Mouse (Mus musculus) limb, embryonic 12.5 days (tissue): ENCODE results near the gene Htatip2. TPM values are rescaled to one million over a fixed set of nuclear protein-coding genes. Genes with fewer than 3 reads are reported as not detected.

Experiments used
- ATAC-seq: fragments of 200-750 bp; cut with Nextera tagmentation; 2 replicates; pipeline ENCODE4 v1.8.0; 2017; ENCODE audit warnings: low read depth, moderate TSS enrichment; ENCODE audit not compliant: insufficient number of reproducible peaks, insufficient read depth, low FRiP score, low TSS enrichment
- H3K27ac ChIP-seq: fragments of 300-500 bp; sonication (generic); 2 replicates; pipeline ENCODE4 v1.5.1; 2016; ENCODE audit warnings: mild to moderate bottlenecking, moderate library complexity
- H3K27me3 ChIP-seq: fragments of 300-500 bp; sonication (generic); 2 replicates; pipeline ENCODE4 v1.6.1; 2016; ENCODE audit warnings: mild to moderate bottlenecking, moderate library complexity
- H3K36me3 ChIP-seq: fragments of 300-500 bp; sonication (generic); 2 replicates; pipeline ENCODE4 v1.6.1; 2016; ENCODE audit warnings: mild to moderate bottlenecking, moderate library complexity
- H3K4me1 ChIP-seq: fragments of 300-500 bp; sonication (generic); replicated peaks from 2 replicates; pipeline ENCODE4 v1.6.1; 2016
- H3K4me2 ChIP-seq: fragments of 300-500 bp; sonication (generic); 2 replicates; pipeline ENCODE4 v1.6.1; 2016; ENCODE audit warnings: mild to moderate bottlenecking, moderate library complexity
- H3K4me3 ChIP-seq: fragments of 300-500 bp; sonication (generic); replicated peaks from 2 replicates; pipeline ENCODE4 v1.5.1; 2016; ENCODE audit warnings: mild to moderate bottlenecking
- H3K9ac ChIP-seq: fragments of 300-500 bp; sonication (generic); replicated peaks from 2 replicates; pipeline ENCODE4 v1.6.1; 2016; ENCODE audit warnings: mild to moderate bottlenecking, moderate library complexity
- H3K9me3 ChIP-seq: fragments of 300-500 bp; sonication (generic); 2 replicates; pipeline ENCODE4 v1.6.1; 2016; ENCODE audit warnings: mild to moderate bottlenecking, moderate library complexity
- WGBS: fragments of 180-500 bp; shearing (Covaris S2); methylation state at CpG from one replicate; pipeline ENCODE4 v1.1.7; 2016; 5-methylcytosine and 5-hydroxymethylcytosine counted together
- polyA plus RNA-seq: library from polyadenylated mRNA; unstranded; fragments of >200 nt; fragmentation: Nextera tagmentation; extraction: Ambion mirVana; gene quantifications from 2 replicates; pipeline ENCODE4 v1.2.1, GENCODE M21; 2016

Gene Htatip2
- polyA plus RNA-seq, result 3.5 and 5.6 TPM in 2 replicates

DNA sequence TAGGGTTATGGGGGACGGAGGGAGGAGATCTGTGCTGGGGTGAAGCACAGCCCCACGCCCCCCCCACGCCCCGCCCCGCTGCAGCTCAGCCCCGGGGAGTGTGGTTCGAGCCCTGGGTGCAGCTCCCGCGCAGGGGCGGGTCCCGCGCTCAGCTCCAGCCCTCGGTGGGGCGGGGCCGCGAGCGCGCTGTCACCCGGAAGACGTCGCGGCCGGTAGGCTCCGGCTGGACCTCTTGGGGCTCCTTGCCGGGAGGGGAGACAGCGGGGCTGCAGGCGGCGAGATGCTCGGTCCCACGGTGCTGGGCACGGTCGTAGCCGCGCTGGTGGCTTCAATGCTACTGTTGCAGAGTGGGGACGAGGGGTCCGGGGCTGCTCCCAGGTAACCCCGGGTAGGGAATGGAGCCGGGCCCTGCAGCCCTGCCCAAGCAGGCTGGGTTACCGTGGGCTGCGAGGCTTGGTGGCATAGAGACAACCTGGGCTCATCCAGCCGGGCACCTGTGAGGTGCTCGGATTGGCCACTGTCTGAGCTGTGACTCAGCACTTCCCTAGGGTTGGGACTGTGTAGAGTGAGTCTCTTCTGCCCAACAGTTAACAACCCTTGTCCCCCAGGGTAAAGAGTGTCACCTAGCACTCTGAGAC is at the start of gene Htatip2:
Gene Htatip2, plus strand, starts transcription at position 182 of the 638 bp plus-strand sequence.
- 0 out of 2 replicates have a peak, but pooled peaks cover 6% of the 10 kb centered on the region for H3K9me3 ChIP-seq
- peak within 1 kb of the TSS; percentile 87 for H3K4me2 ChIP-seq
- H3K36me3 ChIP-seq, result no peaks in the 10 kb centered on the region
- peak; percentile 55 for ATAC-seq
- peaks cover 42% of the 10 kb centered on the region for H3K27me3 ChIP-seq
- 0 out of 2 replicates have a peak, but pooled peaks cover 5% of the 10 kb centered on the region for H3K4me1 ChIP-seq
- H3K4me3 ChIP-seq, result peak within 1 kb of the TSS; percentile 56
- WGBS, result 2% methylated on average over 42 of the region's 42 CpGs
- H3K27ac ChIP-seq, result no peak within 1 kb of the TSS
- H3K9ac ChIP-seq, result peak within 1 kb of the TSS; percentile 58

DNA sequence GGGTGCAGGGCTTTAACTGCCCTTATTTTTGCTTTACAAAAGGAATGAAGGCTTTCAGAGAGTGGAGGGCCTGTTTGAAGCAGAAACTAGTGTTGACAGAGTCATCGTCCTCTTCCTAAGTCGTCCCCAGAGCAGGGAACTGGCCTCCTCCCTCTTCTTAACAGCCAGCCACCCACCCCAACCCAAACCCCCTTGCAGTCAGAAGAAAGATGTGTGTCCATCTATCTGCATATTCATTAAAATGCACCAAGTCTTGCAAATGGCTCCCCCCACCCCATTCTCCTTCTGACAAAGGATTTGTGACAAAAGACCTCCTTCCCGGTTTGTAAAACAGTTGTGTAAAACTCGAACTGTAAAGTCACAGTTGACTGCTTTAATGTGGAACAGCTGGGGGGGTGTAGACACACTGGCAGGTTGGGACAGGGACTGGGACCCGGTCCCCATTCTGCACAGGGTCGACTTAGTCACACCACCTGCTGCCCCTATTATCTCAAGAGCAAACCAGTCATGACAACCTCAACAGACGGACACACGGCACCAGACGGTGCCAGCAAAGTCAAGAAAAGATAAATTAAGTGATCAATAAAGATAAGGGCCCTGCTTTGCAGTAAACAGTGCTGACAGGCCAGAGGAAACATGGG is 49.4 kb upstream of the Htatip2 start:
- 26% methylated on average over 9 of the region's 9 CpGs for WGBS
- no peak overlapping the region for H3K4me3 ChIP-seq
- no peaks in the 10 kb centered on the region for H3K36me3 ChIP-seq
- no peak overlapping the region for H3K4me2 ChIP-seq
- ATAC-seq, result no peak
- no peaks in the 10 kb centered on the region for H3K9me3 ChIP-seq
- no peak overlapping the region for H3K9ac ChIP-seq
- H3K27me3 ChIP-seq, result peaks cover 21% of the 10 kb centered on the region
- no peaks in the 10 kb centered on the region for H3K4me1 ChIP-seq
- no peak overlapping the region for H3K27ac ChIP-seq

GRCm38 (mm10) chr7:49717942-49718733 is 40.8 kb upstream of the Htatip2 start:
- H3K27me3 ChIP-seq, result no peaks in the 10 kb centered on the region
- no peak for ATAC-seq
- 76% methylated on average over 15 of the region's 15 CpGs for WGBS
- no peak overlapping the region for H3K9ac ChIP-seq
- H3K4me3 ChIP-seq, result no peak overlapping the region
- no peak overlapping the region for H3K27ac ChIP-seq
- H3K4me1 ChIP-seq, result peaks cover 11% of the 10 kb centered on the region
- no peak overlapping the region for H3K4me2 ChIP-seq
- no peaks in the 10 kb centered on the region for H3K9me3 ChIP-seq
- no peaks in the 10 kb centered on the region for H3K36me3 ChIP-seq

- Histone ChIP-seq H3K4me1 (0 out of 2 replicates have a peak, but pooled peaks cover 3% of the 10 kb centered on the region), H3K4me3 (no peak overlapping the region), H3K27me3 (no peaks in the 10 kb centered on the region), H3K4me2 (no peak overlapping the region), H3K9ac (no peak overlapping the region), H3K27ac (no peak overlapping the region), H3K9me3 (no peaks in the 10 kb centered on the region), H3K36me3 (no peaks in the 10 kb centered on the region)
- WGBS, result 64% methylated on average over 4 of the region's 4 CpGs
- no peak for ATAC-seq
Observed at GRCm38 (mm10) chr7:49734342-49734741, 24.6 kb upstream of the Htatip2 start.

- no peaks in the 10 kb centered on the region for H3K4me1 ChIP-seq
- H3K9ac ChIP-seq, result no peak overlapping the region
- no peak overlapping the region for H3K4me2 ChIP-seq
- H3K27ac ChIP-seq, result no peak overlapping the region
- no peaks in the 10 kb centered on the region for H3K9me3 ChIP-seq
- no peak for ATAC-seq
- 78% methylated on average over 8 of the region's 8 CpGs for WGBS
- H3K36me3 ChIP-seq, result no peaks in the 10 kb centered on the region
- H3K4me3 ChIP-seq, result no peak overlapping the region
- H3K27me3 ChIP-seq, result peaks cover 3% of the 10 kb centered on the region; the same call in 1 of the 2 replicates
Observed at GRCm38 (mm10) chr7:49739448-49739847, 19.5 kb upstream of the Htatip2 start.

GRCm38 (mm10) chr7:49741474-49741873 is 17.4 kb upstream of the Htatip2 start:
- no peak overlapping the region for H3K9ac ChIP-seq
- H3K4me2 ChIP-seq, result no peak overlapping the region
- H3K36me3 ChIP-seq, result no peaks in the 10 kb centered on the region
- ATAC-seq, result no peak
- peaks cover 3% of the 10 kb centered on the region; the same call in 1 of the 2 replicates for H3K27me3 ChIP-seq
- no peaks in the 10 kb centered on the region for H3K9me3 ChIP-seq
- H3K4me3 ChIP-seq, result no peak overlapping the region
- WGBS, result 27% methylated on average over 5 of the region's 5 CpGs
- H3K4me1 ChIP-seq, result no peaks in the 10 kb centered on the region
- H3K27ac ChIP-seq, result no peak overlapping the region

DNA sequence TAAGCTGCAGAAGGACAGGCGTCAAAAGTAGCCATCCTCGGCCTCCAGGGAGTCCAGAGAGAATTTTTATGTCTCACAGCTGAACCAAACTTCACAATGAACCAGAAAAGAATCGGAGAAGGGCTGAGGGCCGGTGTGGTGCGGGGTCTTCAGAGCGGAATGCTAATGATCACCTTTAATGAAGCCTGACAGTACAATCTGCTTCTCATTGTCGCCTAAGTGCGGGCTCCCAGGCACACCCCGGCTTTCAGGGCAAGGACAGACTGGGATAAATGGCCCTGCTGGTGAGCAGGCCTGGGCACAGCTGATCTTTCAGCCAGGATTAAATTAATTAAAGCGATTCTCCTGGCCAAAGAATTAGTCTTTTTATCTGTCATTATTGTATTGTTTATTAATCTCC is 17.0 kb upstream of the Htatip2 start:
- H3K4me2 ChIP-seq, result no peak overlapping the region
- no peak overlapping the region for H3K4me3 ChIP-seq
- 16% methylated on average over 10 of the region's 10 CpGs for WGBS
- no peak overlapping the region for H3K27ac ChIP-seq
- H3K36me3 ChIP-seq, result no peaks in the 10 kb centered on the region
- H3K4me1 ChIP-seq, result no peaks in the 10 kb centered on the region
- H3K9me3 ChIP-seq, result no peaks in the 10 kb centered on the region
- no peak for ATAC-seq
- H3K9ac ChIP-seq, result no peak overlapping the region
- H3K27me3 ChIP-seq, result peaks cover 3% of the 10 kb centered on the region; the same call in 1 of the 2 replicates

GRCm38 (mm10) chr7:49751148-49751547 is 7.8 kb upstream of the Htatip2 start:
- no peak overlapping the region for H3K27ac ChIP-seq
- H3K9ac ChIP-seq, result no peak overlapping the region
- peaks cover 37% of the 10 kb centered on the region for H3K27me3 ChIP-seq
- ATAC-seq, result no peak
- no peaks in the 10 kb centered on the region for H3K9me3 ChIP-seq
- WGBS, result 9% methylated on average over 4 of the region's 4 CpGs
- H3K4me2 ChIP-seq, result no peak overlapping the region
- no peaks in the 10 kb centered on the region for H3K4me1 ChIP-seq
- no peak overlapping the region for H3K4me3 ChIP-seq
- no peaks in the 10 kb centered on the region for H3K36me3 ChIP-seq

GRCm38 (mm10) chr7:49752730-49753506 is 6.0 kb upstream of the Htatip2 start:
- no peaks in the 10 kb centered on the region for H3K4me1 ChIP-seq
- H3K27ac ChIP-seq, result no peak overlapping the region
- no peak overlapping the region for H3K4me3 ChIP-seq
- no peak for ATAC-seq
- no peak overlapping the region for H3K4me2 ChIP-seq
- no peaks in the 10 kb centered on the region for H3K9me3 ChIP-seq
- peaks cover 50% of the 10 kb centered on the region for H3K27me3 ChIP-seq
- H3K9ac ChIP-seq, result no peak overlapping the region
- no peaks in the 10 kb centered on the region for H3K36me3 ChIP-seq
- WGBS, result 30% methylated on average over 25 of the region's 25 CpGs

- H3K9me3 ChIP-seq, result 0 out of 2 replicates have a peak, but pooled peaks cover 5% of the 10 kb centered on the region
- 0 out of 2 replicates have a peak, but pooled peaks cover 5% of the 10 kb centered on the region for H3K4me1 ChIP-seq
- H3K9ac ChIP-seq, result no peak overlapping the region
- ATAC-seq, result no peak
- 5% methylated on average over 9 of the region's 9 CpGs for WGBS
- H3K27me3 ChIP-seq, result peaks cover 62% of the 10 kb centered on the region
- no peak overlapping the region for H3K4me2 ChIP-seq
- H3K36me3 ChIP-seq, result no peaks in the 10 kb centered on the region
- no peak overlapping the region for H3K4me3 ChIP-seq
- H3K27ac ChIP-seq, result no peak overlapping the region
Observed at GRCm38 (mm10) chr7:49754767-49755166, 4.1 kb upstream of the Htatip2 start.
